Mouse (Mus musculus) adrenal gland, adult 8-10 months (tissue): ENCODE data around the gene Pik3c2b. TPM values are rescaled to one million over a fixed set of nuclear protein-coding genes. Genes with fewer than 3 reads are reported as not detected.
"Not testable (repeated sequence)": the region's sequence is repeated elsewhere in the genome, so short reads cannot be mapped to it uniquely, and the experiment has no call there.

Experiments used
- DNase-seq: peaks from one replicate; pipeline ENCODE4 v3.0.0; 2022
- total RNA-seq, 4 experiments: library from RNA; stranded (reverse); gene quantifications; 2 replicates each; pipeline ENCODE4 v1.2.4; 2022

Gene Pik3c2b
- total RNA-seq, 4 experiments from 2014 or later: 6.1 to 12.5 (median 8.5) TPM

- peak; percentile 64 for DNase-seq
Observed at GRCm38 (mm10) chr1:133033316-133034090, 12.0 kb upstream of the Pik3c2b start.

- no peak for DNase-seq
Observed at GRCm38 (mm10) chr1:133034091-133034460, 11.4 kb upstream of the Pik3c2b start.

GRCm38 (mm10) chr1:133034682-133035081 lies 10.8 kb upstream of the Pik3c2b start:
- DNase-seq: not testable (repeated sequence)

- DNase-seq: no peak
Observed at GRCm38 (mm10) chr1:133039505-133039949, 5.9 kb upstream of the Pik3c2b start.

- peak; percentile 62 for DNase-seq
Observed at GRCm38 (mm10) chr1:133045861-133046440, 484 bp downstream of the Pik3c2b start.

- no peak for DNase-seq
Observed at GRCm38 (mm10) chr1:133046441-133046931, 1.0 kb downstream of the Pik3c2b start.

- DNase-seq: no peak
Observed at GRCm38 (mm10) chr1:133047575-133047974, 2.1 kb downstream of the Pik3c2b start.

GRCm38 (mm10) chr1:133048690-133049089 lies 3.2 kb downstream of the Pik3c2b start:
- no peak for DNase-seq

GRCm38 (mm10) chr1:133050001-133050431 lies 4.5 kb downstream of the Pik3c2b start:
- peak; percentile 19 for DNase-seq

GRCm38 (mm10) chr1:133051829-133052228 lies 6.4 kb downstream of the Pik3c2b start:
- DNase-seq: no peak

- DNase-seq: no peak
Observed at GRCm38 (mm10) chr1:133053034-133053433, 7.6 kb downstream of the Pik3c2b start.

- no peak for DNase-seq
Observed at GRCm38 (mm10) chr1:133054326-133054725, 8.9 kb downstream of the Pik3c2b start.

GRCm38 (mm10) chr1:133057345-133058034 lies 12.0 kb downstream of the Pik3c2b start:
- DNase-seq: peak; percentile 74

- no peak for DNase-seq
Observed at GRCm38 (mm10) chr1:133059592-133059991, 14.1 kb downstream of the Pik3c2b start.

GRCm38 (mm10) chr1:133060681-133061080 lies 15.2 kb downstream of the Pik3c2b start:
- DNase-seq: no peak

GRCm38 (mm10) chr1:133063164-133063563 lies 17.7 kb downstream of the Pik3c2b start:
- no peak for DNase-seq

GRCm38 (mm10) chr1:133068268-133068667 lies 22.8 kb downstream of the Pik3c2b start:
- no peak for DNase-seq

- no peak for DNase-seq
Observed at GRCm38 (mm10) chr1:133068669-133069274, 23.3 kb downstream of the Pik3c2b start.

- no peak for DNase-seq
Observed at GRCm38 (mm10) chr1:133069275-133070120, 24.0 kb downstream of the Pik3c2b start.

GRCm38 (mm10) chr1:133070157-133070556 lies 24.7 kb downstream of the Pik3c2b start:
- no peak for DNase-seq

GRCm38 (mm10) chr1:133071666-133072381 lies 26.4 kb downstream of the Pik3c2b start:
- no peak for DNase-seq
